Mouse (Mus musculus) adrenal gland, postnatal 36 days (tissue): Measurements from ENCODE around the gene Ehbp1. TPM values are rescaled to one million over a fixed set of nuclear protein-coding genes. Genes with fewer than 3 reads are reported as not detected.

Source experiments
- DNase-seq, 2 experiments: peaks; one replicate each; pipeline ENCODE4 v3.0.0; 2021; ENCODE audit warnings: mixed read lengths in 1 of 2
- total RNA-seq, 2 experiments: library from RNA; stranded (reverse); gene quantifications; 2 replicates each; pipeline ENCODE4 v1.2.3; 2021

The Ehbp1 gene
- total RNA-seq, 2 experiments from 2014 or later, result 20.5 to 23.2 TPM

DNA sequence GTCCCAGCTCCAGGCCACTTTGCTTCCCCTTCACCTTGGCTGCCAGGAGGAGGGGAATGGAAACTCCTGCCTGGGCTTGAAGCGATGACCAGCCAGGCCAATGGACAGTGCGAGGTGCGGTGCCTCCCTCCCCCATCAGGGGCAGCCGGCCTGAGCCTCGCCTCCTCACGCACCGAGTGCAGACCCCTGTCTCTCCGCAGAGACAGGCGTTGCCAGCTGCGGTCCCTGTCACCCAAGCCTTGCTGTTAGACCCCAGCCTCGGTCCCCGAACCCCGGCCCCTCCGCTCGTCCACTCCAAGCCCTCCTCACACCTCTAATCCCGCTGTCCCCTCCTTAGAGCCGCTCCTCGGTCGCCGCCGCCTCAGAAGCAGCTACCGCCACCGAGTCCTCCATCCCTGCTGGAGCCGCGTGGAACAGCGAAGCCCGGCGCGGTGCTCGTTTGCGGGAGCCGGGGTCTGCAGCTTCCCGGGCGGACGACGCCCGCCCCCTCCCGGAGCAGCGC lies 55.7 kb downstream of the Ehbp1 start:
- peak; percentile 61 to 73 for DNase-seq

DNA sequence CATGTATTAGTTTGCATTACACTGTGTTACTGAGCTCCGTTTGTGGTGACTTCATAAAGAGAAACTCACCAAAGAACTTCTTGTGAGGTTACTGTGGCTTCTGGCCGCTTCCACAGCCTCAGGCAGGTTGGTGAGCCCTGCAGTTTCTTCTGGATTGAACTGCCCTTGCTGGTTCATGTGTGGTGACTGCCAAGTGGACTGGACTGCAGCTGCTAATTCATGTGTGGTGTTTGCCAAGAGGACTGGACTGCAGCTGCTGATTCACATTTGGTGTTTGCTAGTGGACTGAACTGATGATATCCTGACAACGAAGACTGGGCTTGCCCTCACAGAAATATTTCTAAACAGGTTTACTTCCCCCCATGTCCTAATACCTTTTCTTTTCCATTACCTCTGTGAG lies 65.4 kb downstream of the Ehbp1 start:
- no peak for DNase-seq

DNA sequence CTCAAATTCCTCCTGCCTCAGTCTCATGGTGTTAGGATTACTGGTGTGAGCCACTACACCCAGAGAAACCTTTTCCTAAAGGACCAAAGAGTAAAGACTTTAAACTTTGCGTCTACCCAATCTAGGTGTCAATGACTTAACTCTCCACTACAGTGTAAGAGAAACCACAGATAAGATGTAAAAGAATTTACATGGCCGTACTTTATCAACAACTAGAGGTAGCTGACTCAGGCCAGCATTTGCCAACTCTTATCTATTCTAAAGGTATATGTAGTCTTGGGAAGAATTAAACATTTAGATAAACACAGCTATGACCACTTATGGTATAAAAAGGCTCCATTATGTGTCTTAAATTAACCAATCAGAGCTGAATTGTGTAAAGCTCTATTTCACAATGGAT lies 67.9 kb downstream of the Ehbp1 start:
- DNase-seq, result no peak

DNA sequence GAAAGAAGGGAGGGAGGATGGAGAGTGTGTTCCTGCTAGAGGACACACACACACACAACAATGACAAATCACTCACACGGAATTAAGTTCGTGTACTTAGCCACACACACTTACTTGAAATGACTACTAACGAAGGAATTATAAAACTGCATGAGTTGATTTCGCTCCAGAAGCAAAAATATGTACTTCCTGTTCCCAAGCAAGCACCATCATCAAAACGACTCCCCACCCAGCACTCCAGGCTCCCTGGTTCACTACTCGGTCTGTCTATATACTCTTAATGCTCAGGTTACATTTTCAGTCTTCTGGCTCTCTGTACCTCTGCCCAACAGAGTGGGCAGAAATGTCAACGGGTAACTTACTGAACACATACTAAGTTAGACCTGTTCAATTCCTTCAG lies 68.7 kb downstream of the Ehbp1 start:
- DNase-seq, result no peak

DNA sequence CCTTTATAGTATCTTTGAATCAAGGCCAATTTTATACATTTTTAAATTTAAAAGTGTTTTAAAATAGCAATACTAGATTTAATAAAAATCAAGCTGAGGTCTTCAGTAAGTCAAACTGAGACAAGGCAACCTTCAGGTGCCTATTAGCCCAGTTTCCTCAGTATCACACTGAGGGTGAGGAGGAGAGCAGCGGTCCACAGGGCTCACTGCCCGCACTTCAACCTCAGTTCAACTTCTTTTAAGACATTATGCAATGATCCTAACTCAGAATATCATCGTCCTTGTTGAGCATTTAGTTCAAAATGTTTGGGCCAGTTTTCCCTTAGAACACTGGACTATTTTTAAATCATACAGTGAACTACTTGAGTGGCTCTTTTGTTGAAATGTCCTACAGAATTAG lies 70.2 kb downstream of the Ehbp1 start:
- no peak for DNase-seq

DNA sequence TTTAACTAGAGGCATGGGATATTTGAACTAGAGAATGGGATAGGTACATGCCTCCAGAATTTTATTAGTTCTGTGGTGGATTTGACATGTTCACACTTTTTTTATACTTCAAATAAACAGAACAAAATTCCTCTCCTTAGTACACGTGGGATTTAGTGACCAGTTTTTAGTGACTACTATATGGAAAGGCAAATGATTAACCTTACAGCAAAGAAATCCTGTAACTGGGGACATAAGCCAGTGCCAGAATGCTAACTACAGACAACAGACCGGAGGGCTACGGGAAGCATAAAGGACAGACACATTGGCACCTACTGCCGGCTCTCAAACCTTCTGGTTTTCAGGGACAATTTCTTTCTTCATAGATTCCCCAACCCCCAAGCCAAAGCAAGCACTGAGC lies 72.4 kb downstream of the Ehbp1 start:
- DNase-seq, result no peak

DNA sequence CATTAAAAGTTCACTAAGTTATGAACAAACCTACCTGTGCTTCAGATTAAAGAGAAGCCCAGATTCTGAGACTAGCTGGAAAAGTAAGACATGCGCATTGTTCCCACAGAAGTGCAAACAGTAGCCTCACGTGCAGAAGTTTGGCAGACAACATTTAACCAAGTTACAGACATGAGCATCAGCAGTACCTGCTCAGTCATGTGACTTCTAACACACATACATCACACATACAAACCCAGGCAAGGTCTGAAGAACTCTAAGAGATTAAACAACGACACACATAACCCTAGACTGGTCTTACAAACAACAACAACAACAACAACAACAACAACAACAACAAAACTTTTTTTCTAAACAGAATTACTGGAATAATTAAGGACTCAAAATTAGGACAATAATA lies 72.9 kb downstream of the Ehbp1 start:
- no peak for DNase-seq

DNA sequence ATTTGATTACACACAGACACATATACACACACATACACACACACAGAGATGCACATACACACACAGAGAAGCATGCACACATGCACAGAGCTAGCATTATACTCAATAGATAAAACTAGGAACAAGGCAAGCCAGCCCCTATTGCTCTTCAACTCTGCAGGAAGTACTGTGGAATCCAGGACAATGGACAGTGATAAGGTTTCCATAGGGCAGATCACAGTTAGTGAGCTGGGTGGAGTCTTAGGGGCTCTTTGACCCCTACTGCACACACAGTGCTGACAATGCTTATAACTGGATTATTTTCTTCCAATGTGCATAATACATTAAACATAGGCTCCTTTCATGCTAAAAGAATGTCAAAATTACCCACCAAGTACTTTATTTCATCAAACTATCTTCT lies 75.1 kb downstream of the Ehbp1 start:
- no peak for DNase-seq

DNA sequence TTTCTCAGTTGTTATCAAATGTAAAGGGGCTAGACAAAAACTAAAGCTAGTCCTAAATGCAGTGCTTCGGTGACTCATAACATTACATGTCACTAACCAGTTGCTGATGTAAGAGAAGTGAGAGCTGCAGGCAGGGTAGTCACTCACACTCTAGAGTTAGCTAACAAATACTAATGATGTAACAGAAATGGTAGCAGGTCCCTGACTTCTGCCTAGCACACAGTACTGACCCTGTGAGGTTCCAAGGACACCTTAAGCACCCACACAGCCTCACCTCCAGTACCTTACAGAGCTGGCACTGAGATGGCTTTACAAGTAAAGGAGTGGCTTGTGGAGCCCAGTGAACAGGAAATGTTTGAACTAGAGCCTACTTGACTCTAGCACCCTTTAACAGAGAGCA lies 86.7 kb downstream of the Ehbp1 start:
- no peak for DNase-seq

DNA sequence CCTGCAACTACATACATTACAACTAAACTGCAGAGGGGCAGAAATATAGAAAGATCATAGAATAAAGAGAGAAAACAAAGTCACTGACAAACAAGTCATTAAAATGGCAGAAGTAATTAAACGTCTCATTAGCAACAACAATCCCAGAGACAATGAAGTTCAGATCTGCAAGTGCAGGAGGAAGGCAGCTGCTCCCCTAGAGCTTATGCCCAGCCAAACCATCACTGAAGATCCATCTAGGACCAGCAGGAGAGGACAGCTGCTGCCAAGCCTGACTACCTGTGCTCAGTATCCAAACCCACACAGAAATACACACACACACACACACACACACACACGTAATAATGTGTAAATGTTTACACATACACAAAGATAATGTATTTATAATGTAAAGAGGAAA lies 92.7 kb downstream of the Ehbp1 start:
- DNase-seq, result no peak

DNA sequence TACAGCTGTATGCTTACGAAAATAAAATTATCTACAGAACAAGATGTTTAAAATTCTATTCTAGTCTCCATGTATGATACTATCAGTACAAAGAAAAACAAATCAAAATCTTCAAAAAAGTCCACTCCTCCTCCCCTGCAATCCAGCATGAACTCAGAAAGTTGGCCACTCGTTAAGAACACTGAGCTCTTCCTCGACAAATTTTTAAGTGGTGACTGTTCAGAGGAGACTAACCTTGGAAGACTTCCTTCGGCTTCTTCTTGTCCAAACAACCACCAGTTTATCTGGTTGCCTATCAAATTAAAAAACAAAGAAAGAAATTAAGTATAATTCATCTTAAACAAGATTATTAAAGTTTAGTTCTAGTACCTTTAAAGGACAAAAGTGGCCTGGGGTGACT lies 94.4 kb downstream of the Ehbp1 start:
- no peak for DNase-seq

DNA sequence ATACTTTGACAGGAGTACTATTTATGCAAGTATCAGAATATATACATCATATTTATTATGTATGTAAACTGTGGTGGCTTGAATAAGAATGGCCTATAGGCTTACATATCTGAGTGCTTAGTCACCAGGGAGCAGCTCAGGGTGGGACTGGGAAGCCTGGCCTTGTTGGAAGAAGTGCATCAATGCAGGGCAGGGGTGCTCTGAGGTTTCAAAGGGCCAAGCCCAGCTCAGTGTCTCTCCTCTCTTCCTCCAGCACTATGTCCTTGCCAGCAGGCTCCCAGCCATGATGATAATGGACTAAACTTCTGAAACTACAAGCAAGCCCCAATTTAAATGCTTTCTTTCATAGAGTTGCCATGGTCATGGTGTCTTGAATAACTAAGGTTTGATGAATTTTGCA lies 95.0 kb downstream of the Ehbp1 start:
- no peak for DNase-seq

DNA sequence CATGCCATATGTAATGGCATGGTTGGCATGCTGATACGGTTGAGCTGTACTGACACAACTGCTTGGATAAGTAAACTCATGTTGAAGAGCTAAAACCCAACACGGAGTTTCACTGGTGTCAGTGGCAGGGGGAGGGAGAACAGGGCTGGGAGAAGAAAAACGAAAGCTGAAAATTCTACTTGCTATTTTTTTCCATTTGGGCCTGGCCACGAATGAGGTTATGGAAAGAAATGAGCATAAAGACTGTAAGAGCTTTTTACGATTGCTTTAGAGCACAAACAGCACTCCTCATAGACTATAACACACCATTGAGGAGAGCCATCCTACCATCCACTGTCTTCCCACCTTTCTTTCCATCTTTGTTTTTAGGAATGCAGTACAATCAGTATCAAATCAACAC lies 106.5 kb downstream of the Ehbp1 start:
- no peak for DNase-seq

DNA sequence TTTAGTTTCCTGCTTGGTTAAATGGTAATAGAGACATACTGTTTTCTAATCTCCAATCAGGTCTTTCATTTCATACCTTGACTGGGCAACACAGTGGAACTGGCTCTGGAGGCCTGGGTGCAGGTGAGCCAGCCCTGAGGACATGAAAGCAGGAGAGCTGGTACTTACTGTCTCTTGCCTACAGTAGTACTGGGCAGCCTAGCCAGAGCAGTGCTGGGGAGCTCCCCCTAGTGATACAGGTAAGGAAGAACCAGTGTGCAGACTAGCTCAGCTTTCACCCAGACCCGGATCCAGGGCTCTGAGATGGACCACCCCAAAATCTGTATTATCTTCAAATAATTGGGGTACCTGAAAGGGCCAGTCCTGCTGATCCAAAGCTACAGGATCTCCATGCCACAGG lies 107.4 kb downstream of the Ehbp1 start:
- DNase-seq, result peak; percentile 8 to 26

DNA sequence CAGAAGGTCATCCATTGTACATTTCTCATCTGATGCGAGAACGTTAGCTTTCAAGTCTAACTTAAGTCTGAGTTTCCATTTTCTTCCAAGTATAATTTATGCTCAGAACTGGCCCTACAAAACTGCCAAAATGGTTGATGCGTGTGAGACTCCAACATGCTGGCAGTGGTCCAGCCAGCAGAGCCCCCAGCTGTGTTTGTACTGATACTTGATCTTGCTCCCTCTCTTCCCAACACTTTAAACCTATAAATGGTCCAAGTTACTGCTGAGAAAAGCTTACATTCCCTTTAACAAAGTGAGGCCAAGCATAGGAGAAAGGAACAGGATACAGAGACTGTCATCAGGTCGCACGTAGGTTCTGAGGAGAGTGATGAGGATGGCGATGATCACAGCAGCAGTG lies 111.2 kb downstream of the Ehbp1 start:
- DNase-seq, result no peak

DNA sequence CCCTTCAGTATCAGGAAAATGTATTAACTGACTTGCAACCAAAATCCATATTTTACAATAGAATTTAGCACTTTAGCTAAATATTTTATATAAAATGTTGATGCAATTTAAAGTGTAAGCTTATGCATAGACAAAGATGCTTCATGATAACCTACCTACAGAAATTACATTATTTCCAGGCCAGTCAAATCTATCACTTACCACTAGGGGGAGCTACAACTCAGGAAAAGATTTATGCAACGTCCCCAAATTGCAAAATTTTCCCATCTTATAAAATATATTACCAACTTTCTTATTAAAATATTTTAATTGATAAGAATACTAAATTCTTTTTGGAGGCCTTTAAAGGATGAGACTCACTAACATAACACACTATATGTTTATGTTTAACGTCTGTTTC lies 116.5 kb downstream of the Ehbp1 start:
- peak in 1 of 2 experiments; percentile 15 for DNase-seq

DNA sequence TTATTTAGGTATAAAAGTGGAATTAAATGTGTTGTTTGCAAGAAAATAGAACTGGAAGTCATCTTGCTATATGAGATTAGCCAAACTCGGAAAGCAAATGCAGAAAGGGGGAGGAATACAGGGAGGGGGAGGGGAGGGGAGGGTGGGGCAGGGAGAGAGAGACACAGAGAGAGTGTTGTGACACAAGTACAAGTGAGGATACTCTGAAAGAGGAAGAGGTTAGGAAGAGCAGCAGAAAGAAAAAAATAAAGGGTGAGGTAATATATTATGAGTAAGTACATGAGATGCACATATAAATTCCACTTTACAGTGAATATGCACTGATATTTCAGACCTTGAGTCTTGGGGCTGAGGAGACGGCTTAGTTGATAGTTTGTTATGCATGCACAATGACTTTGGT lies 123.9 kb downstream of the Ehbp1 start:
- no peak for DNase-seq

DNA sequence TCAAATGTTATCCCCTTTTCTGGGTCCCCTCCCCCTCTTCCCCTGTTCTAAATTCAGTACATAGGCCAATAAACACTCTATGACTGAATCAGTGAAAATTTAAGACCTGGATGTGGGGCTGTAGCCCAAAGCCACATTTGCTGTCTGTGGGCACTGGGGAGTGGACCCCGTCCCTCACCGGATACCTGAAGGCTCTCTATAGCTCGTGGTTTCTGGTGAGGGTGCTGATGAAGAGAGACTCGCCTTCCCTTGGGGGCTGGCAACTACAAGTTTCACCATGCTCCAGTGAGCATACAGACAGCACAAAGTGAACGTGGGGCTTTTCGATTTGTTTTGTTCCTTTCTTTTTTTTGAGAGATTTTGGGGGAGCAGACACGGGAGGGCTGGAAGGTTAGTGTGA lies 125.2 kb downstream of the Ehbp1 start:
- no peak for DNase-seq

DNA sequence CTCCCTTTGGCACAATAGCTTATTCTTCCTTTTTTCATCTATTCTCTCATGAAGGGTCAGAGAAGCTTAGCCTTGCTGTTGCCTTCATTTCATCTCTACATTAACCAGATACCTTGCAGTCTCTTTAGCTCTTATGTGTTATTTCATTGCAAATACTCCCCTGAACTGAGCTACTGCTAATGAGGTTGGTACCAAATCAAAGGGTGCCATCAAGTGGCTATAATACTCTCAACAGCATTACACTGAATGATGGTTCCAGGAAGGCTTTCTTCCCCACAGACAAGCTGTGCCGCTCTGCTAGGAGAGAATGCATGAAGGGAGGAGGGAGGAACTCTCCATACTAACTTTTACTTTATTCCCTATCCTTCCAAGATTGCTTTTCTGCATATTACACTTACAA lies 135.5 kb downstream of the Ehbp1 start:
- no peak for DNase-seq

DNA sequence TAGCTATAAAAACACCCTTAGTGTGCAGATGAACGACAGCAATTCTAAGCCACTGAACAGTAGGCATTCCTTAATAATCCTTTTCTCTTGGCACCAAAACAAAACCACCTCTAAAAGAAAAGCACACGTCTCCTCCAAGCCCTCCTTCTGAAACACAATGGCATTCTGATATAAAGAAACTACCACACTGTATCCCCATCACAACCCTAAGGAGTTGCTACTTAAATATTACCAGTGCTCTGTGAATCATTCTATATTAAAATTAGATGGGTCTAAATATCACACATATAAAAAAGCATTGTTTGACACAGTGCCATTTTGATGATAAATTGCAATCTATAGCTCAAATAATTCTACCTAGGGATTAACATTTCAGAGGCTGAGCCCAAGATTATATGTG lies 135.9 kb downstream of the Ehbp1 start:
- DNase-seq, result no peak

DNA sequence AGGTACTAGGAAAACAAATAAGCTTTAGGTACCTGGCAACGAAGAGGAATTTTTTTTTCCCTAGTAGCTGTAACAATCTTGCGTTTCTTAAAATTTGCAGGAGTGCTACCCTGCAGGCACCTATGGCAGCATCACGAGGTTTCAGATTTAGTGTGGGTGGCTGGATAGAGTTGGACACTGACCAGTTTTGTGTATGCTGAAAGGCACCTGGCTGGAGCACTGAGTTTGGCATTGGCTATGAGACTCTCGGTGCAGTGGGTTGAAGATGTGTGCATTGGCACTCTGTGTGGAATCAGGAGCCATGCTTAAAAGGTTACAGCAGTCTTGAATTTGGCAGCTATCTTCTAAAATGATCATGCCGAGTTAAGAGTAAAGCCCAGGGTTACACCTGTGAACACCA lies 138.7 kb downstream of the Ehbp1 start:
- no peak for DNase-seq

DNA sequence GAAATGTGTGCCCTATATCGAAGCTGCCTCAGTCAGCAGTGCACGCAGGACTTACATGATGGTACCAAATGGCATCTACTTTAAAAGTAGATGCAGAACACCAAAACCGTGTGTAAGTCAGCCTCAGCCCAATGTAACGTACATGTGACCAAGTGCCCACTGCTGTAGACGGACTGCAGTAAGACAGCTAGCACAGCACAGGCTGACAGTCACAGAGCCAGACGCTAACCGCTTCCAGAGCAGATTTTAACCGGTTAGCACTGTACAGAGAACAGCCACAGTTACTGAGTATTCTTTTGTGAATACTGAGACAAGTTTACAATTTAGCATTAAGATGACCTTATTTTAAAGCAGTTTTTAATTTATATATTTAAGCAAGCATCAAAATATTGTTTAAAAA lies 141.0 kb downstream of the Ehbp1 start:
- DNase-seq, result no peak

DNA sequence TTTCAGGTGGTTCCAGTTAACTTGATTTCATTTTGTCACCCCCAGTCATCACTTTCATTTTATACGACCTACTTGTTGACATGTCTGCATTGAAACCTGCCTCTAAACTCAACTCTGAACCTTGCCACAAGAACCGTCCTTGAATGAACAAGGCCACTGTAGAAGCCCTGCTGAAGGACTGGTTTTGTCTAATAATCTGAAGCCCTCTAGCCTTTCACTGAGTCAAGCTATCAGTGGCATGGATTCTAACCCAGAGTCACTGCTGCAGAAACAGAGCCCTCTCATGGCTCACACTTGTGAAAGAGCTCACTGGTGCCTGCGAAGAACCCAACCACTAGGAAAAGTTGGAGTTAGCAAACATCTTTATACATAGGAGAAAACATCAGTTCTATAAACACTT lies 142.2 kb downstream of the Ehbp1 start:
- no peak for DNase-seq

DNA sequence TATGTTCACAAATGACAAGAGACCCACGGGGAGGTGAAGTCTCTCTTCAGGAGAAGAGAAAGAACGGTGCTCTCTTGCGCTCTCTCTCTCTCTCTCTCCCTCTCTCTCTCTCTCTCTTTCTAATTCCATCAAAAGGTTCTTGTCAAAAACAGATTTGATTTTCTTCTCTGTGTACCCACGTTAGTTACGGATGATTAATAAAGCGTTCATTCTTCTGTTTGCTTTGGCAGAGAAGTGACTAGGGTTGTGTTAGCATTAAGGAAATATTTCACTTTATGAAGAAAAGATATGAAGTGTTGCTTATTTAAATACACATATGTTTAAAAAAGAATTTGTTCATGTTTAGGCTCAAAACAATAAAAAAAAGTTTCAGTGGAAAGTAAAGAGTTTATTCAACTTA lies 143.7 kb downstream of the Ehbp1 start:
- DNase-seq, result no peak

DNA sequence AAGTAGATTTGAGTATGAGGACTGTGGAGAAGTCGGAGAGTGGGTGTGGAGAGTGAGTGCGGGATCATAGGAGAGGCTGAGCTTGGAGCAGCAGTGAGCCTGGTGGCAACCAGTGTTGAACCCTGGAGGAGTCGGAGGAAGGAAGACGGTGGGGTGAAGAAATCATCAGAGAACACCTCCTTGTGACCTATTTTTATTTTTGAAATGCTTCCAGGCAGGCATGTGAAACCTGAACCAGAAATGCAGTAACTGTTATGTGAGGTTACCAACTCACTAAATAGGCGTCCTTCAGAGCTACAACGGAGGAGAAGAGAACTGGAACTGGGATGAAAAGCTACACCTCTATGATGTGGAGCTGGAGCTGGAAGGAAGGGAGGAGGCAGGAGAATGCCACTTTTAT lies 144.2 kb downstream of the Ehbp1 start:
- no peak for DNase-seq

DNA sequence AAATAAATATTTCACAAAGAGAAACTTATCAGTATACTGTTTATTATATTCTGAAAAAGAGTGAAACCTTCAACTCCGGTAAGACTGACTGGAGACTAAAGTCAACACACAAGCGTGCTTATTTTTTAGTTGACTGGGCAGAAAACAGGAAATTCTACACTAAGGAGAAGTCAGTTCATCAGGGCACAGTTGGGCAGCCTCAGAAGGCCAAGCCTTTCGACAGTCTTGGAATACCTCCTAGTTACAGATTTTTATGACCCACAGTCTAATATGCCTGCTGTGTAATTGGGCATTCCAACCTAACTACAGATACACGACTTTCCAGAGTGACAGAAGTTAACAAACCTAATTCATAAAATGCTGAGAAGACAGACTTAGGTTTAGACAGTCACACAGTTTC lies 145.3 kb downstream of the Ehbp1 start:
- no peak for DNase-seq
